13 mouse cellular contexts compared by ENCODE assay signal in genomic region chr1:94078314-94078713, GRCm38 (mm10). TPM values are rescaled to one million over a fixed set of nuclear protein-coding genes. Genes with fewer than 3 reads are reported as not detected.
DNase-seq lines count a peak whose midpoint lies in the region; ATAC-seq and TF ChIP-seq lines count a peak whose summit lies in the region.
"Had no signal": no experiment of that assay in that cellular context is flagged by ENCODE, and none has a peak within 500 bp of the region (broad histone marks: within the 10 kb centered on the region; RNA-seq: fewer than 3 reads in every experiment).

No protein-coding gene starts in this region.

- TF ChIP-seq POLR2A in MEL (IDR thresholded peaks at IDR 0.05; ENCODE audit: control insufficient read depth in 1 of 2, insufficient read depth in 1 of 2, low read depth in 1 of 2, low read length in 2 of 2, poor library complexity in 1 of 2) = no peak

- WGBS in kidney, postnatal 0 days = 44% methylated on average over 3 of the region's 3 CpGs
- 27% methylated on average over 3 of the region's 3 CpGs for WGBS in limb, embryonic 13.5 days
- WGBS in forebrain, embryonic 13.5 days = 79% methylated on average over 3 of the region's 3 CpGs
- WGBS in midbrain, postnatal 0 days = 83% methylated on average over 3 of the region's 3 CpGs

- peak; percentile 7; the same call in 1 of the 2 replicates for TF ChIP-seq RAD21 in MEL (IDR thresholded peaks at IDR 0.05; ENCODE audit: low read depth, low read length)

- H3K9me3 ChIP-seq in kidney, postnatal 0 days (replicated peaks; ENCODE audit: low read length) = no peaks in the 10 kb centered on the region
- no peaks in the 10 kb centered on the region for H3K9me3 ChIP-seq in MEL (replicated peaks; ENCODE audit: insufficient read depth, low read length)
- no peaks in the 10 kb centered on the region for H3K9me3 ChIP-seq in limb, embryonic 13.5 days
- no peaks in the 10 kb centered on the region for H3K9me3 ChIP-seq in forebrain, embryonic 13.5 days (replicated peaks)
- no peaks in the 10 kb centered on the region for H3K9me3 ChIP-seq in midbrain, postnatal 0 days (ENCODE audit: low read length)
- H3K9me3 ChIP-seq: liver, embryonic 15.5 days had no signal

- no peak overlapping the region for H3K4me3 ChIP-seq in kidney, postnatal 0 days (replicated peaks; ENCODE audit: low read depth, low read length)
- peak overlapping the region in 1 of 2 experiments; percentile 9; a peak in 1 of 4 replicates for H3K4me3 ChIP-seq in MEL (ENCODE audit: control insufficient read depth in 1 of 2, insufficient read depth in 1 of 2, low read depth in 2 of 2, low read length in 2 of 2)
- no peak overlapping the region for H3K4me3 ChIP-seq in limb, embryonic 13.5 days
- H3K4me3 ChIP-seq in forebrain, embryonic 13.5 days = no peak overlapping the region
- H3K4me3 ChIP-seq in midbrain, postnatal 0 days (ENCODE audit: low read depth, low read length) = no peak overlapping the region
- H3K4me3 ChIP-seq: liver, embryonic 15.5 days; myocyte had no signal

- H3K9ac ChIP-seq in kidney, postnatal 0 days (ENCODE audit: low read depth, low read length) = no peak overlapping the region; the same call in 1 of the 2 replicates
- 0 out of 2 replicates have a peak overlapping the region, but pooled peaks have one; percentile 26 for H3K9ac ChIP-seq in MEL (ENCODE audit: control insufficient read depth, low read depth, low read length, poor library complexity, severe bottlenecking)
- H3K9ac ChIP-seq in limb, embryonic 13.5 days = no peak overlapping the region
- no peak overlapping the region for H3K9ac ChIP-seq in forebrain, embryonic 13.5 days
- H3K9ac ChIP-seq in midbrain, postnatal 0 days (replicated peaks; ENCODE audit: low read length, poor library complexity, severe bottlenecking) = no peak overlapping the region
- H3K9ac ChIP-seq: liver, embryonic 15.5 days had no signal

- TF ChIP-seq EP300 in MEL (IDR thresholded peaks at IDR 0.05; ENCODE audit: low read depth in 1 of 2, low read length in 2 of 2) = peak; percentile 69 to 76

- no peak for TF ChIP-seq CTCF in kidney, postnatal 0 days (IDR thresholded peaks at IDR 0.05; ENCODE audit: low read depth)
- TF ChIP-seq CTCF in MEL (IDR thresholded peaks at IDR 0.05 in 2 of 3, conservative IDR thresholded peaks at IDR 0.05 in 1 of 3; ENCODE audit: control insufficient read depth in 1 of 3, insufficient read depth in 1 of 3, low read depth in 2 of 3, low read length in 3 of 3, poor library complexity in 1 of 3, severe bottlenecking in 1 of 3) = no peak
- no peak for TF ChIP-seq CTCF in midbrain, postnatal 0 days (IDR thresholded peaks at IDR 0.05)

- H3K27me3 ChIP-seq in kidney, postnatal 0 days (ENCODE audit: insufficient read depth, low read length) = no peaks in the 10 kb centered on the region
- 0 out of 4 replicates have a peak, but pooled peaks cover 0 to 1% of the 10 kb centered on the region in 2 experiments for H3K27me3 ChIP-seq in MEL (ENCODE audit: control insufficient read depth in 1 of 2, insufficient read depth in 2 of 2, low read length in 2 of 2)
- peaks cover 23% of the 10 kb centered on the region for H3K27me3 ChIP-seq in limb, embryonic 13.5 days
- no peaks in the 10 kb centered on the region for H3K27me3 ChIP-seq in forebrain, embryonic 13.5 days
- no peaks in the 10 kb centered on the region for H3K27me3 ChIP-seq in midbrain, postnatal 0 days (ENCODE audit: insufficient read depth, low read length)
- H3K27me3 ChIP-seq: liver, embryonic 15.5 days had no signal

- no peaks in the 10 kb centered on the region for H3K79me2 ChIP-seq in MEL (ENCODE audit: control insufficient read depth, insufficient read depth, low read length, poor library complexity)

- no peak overlapping the region for H3K4me2 ChIP-seq in kidney, postnatal 0 days (ENCODE audit: low read length)
- H3K4me2 ChIP-seq in limb, embryonic 13.5 days (replicated peaks) = no peak overlapping the region
- H3K4me2 ChIP-seq in forebrain, embryonic 13.5 days = no peak overlapping the region
- H3K4me2 ChIP-seq in midbrain, postnatal 0 days (ENCODE audit: low read depth, low read length, poor library complexity, severe bottlenecking) = no peak overlapping the region
- H3K4me2 ChIP-seq: liver, embryonic 15.5 days had no signal

- peak; percentile 49 for DNase-seq in kidney, postnatal 0 days (ENCODE audit: low spot score)
- no peak for DNase-seq in kidney, adult 8-10 months
- peak; percentile 97 for DNase-seq in MEL (ENCODE audit: low read depth, low spot score)
- DNase-seq in adrenal gland, postnatal 25 days = peak; percentile 11
- no peak for DNase-seq in midbrain, postnatal 0 days (ENCODE audit: low spot score)

- H3K4me1 ChIP-seq in kidney, postnatal 0 days (replicated peaks; ENCODE audit: insufficient read depth, low read length) = no peaks in the 10 kb centered on the region
- peaks cover 15 to 42% of the 10 kb centered on the region in 2 experiments for H3K4me1 ChIP-seq in MEL (ENCODE audit: control insufficient read depth in 1 of 2, insufficient read depth in 2 of 2, low read length in 2 of 2)
- peaks cover 12% of the 10 kb centered on the region for H3K4me1 ChIP-seq in limb, embryonic 13.5 days
- no peaks in the 10 kb centered on the region for H3K4me1 ChIP-seq in forebrain, embryonic 13.5 days
- no peaks in the 10 kb centered on the region for H3K4me1 ChIP-seq in midbrain, postnatal 0 days (ENCODE audit: insufficient read depth, low read length)
- H3K4me1 ChIP-seq: liver, embryonic 15.5 days had no signal

- no peaks in the 10 kb centered on the region for H3K36me3 ChIP-seq in kidney, postnatal 0 days (ENCODE audit: insufficient read depth, low read length)
- peaks cover 0 to 39% of the 10 kb centered on the region in 2 experiments; a peak in 2 of 4 replicates for H3K36me3 ChIP-seq in MEL (ENCODE audit: control insufficient read depth in 1 of 2, insufficient read depth in 2 of 2, low read length in 2 of 2)
- H3K36me3 ChIP-seq in limb, embryonic 13.5 days = no peaks in the 10 kb centered on the region
- no peaks in the 10 kb centered on the region for H3K36me3 ChIP-seq in forebrain, embryonic 13.5 days (ENCODE audit: poor library complexity, severe bottlenecking)
- H3K36me3 ChIP-seq in midbrain, postnatal 0 days (ENCODE audit: insufficient read depth, low read length) = no peaks in the 10 kb centered on the region
- H3K36me3 ChIP-seq: liver, embryonic 15.5 days had no signal

- H3K27ac ChIP-seq in kidney, postnatal 0 days = no peak overlapping the region
- peak overlapping the region; percentile 41; the same call in 1 of the 2 replicates for H3K27ac ChIP-seq in MEL (ENCODE audit: control insufficient read depth, low read depth, low read length)
- H3K27ac ChIP-seq in limb, embryonic 13.5 days = no peak overlapping the region
- H3K27ac ChIP-seq in forebrain, embryonic 13.5 days = no peak overlapping the region
- no peak overlapping the region for H3K27ac ChIP-seq in midbrain, postnatal 0 days (ENCODE audit: low read depth, low read length)
- H3K27ac ChIP-seq: liver, embryonic 15.5 days had no signal

- ATAC-seq in kidney, postnatal 0 days (replicated peaks; ENCODE audit: low FRiP score, low read depth) = no peak
- peak; percentile 37; the same call in 1 of the 2 replicates for ATAC-seq in limb, embryonic 13.5 days (ENCODE audit: low FRiP score, low read depth)
- no peak for ATAC-seq in forebrain, embryonic 13.5 days
- ATAC-seq in midbrain, postnatal 0 days (ENCODE audit: low FRiP score) = no peak

TF ChIP-seq in MEL, 35 proteins besides CTCF, POLR2A, EP300 and RAD21 (continues in another document):
- TF ChIP-seq HCFC1 (IDR thresholded peaks at IDR 0.05; ENCODE audit: low read depth, low read length) (no peak), KAT2A (conservative IDR thresholded peaks at IDR 0.05; ENCODE audit: low read depth, low read length) (no peak), TBP (IDR thresholded peaks at IDR 0.05; ENCODE audit: low read depth, low read length) (0 out of 2 replicates have a peak, but pooled peaks have one; percentile 38), NRF1 (IDR thresholded peaks at IDR 0.05; ENCODE audit: insufficient read depth, low read depth, low read length, poor library complexity, severe bottlenecking) (no peak), RCOR1 (IDR thresholded peaks at IDR 0.05; ENCODE audit: low read depth, low read length) (peak; percentile 83), TCF12 (IDR thresholded peaks at IDR 0.05; ENCODE audit: low read depth, low read length) (peak; percentile 44; the same call in 1 of the 2 replicates), SMC3 (IDR thresholded peaks at IDR 0.05; ENCODE audit: low read depth, low read length) (0 out of 2 replicates have a peak, but pooled peaks have one; percentile 40), GATA1 (IDR thresholded peaks at IDR 0.05; ENCODE audit: low read depth, low read length) (no peak), MYC (IDR thresholded peaks at IDR 0.05; ENCODE audit: low read depth, low read length) (0 out of 2 replicates have a peak, but pooled peaks have one; percentile 16), MAX (IDR thresholded peaks at IDR 0.05; ENCODE audit: low read length) (no peak), ETS1 (IDR thresholded peaks at IDR 0.05; ENCODE audit: low read depth, low read length) (peak; percentile 76; the same call in 1 of the 2 replicates), GABPA (IDR thresholded peaks at IDR 0.05; ENCODE audit: low read depth, low read length) (no peak)

RNA-seq across cellular contexts. Expression of gene Pdcd1, which starts 26.0 kb away (rescaled TPM):
- not detected in 2 replicates for polyA plus RNA-seq in kidney, postnatal 0 days (2015; fragmentation: Nextera tagmentation; extraction: Ambion mirVana)
- 0.20 TPM in 1 of 2 replicates, not detected in the other for total RNA-seq in MEL (2012; rRNA removed)
- polyA plus RNA-seq in MEL (2012; ENCODE audit: insufficient read depth in 1 of 2, insufficient read length in 2 of 2, low read depth in 1 of 2, low replicate concordance in 2 of 2, missing spikeins in 1 of 2) = under 1 TPM in 1 of 2 experiments, not detected in 1; 0.13 TPM
- not detected in 2 replicates for total RNA-seq in adrenal gland, postnatal 25 days (2021)
- polyA plus RNA-seq in limb, embryonic 13.5 days (2015; fragmentation: Nextera tagmentation; extraction: Ambion mirVana) = 0.14 and 0.22 TPM in 2 replicates
- polyA plus RNA-seq in forebrain, embryonic 13.5 days (2015; fragmentation: Nextera tagmentation; extraction: Ambion mirVana) = not detected in 2 replicates
- not detected in 2 replicates for total RNA-seq in midbrain, postnatal 0 days (2014; rRNA removed)
- not detected in 2 replicates for polyA plus RNA-seq in midbrain, postnatal 0 days (2015; fragmentation: Nextera tagmentation; extraction: Ambion mirVana)
- total RNA-seq: heart, postnatal 25 days had no signal
- polyA plus RNA-seq: myocyte had no signal

RNA-seq across cellular contexts. Expression of gene Neu4, which starts 58.1 kb away (rescaled TPM):
- not detected in 2 replicates for polyA plus RNA-seq in kidney, postnatal 0 days (2015; fragmentation: Nextera tagmentation; extraction: Ambion mirVana)
- not detected in 2 replicates for total RNA-seq in MEL (2012; rRNA removed)
- polyA plus RNA-seq in MEL (2012; ENCODE audit: insufficient read depth in 1 of 2, insufficient read length in 2 of 2, low read depth in 1 of 2, low replicate concordance in 2 of 2, missing spikeins in 1 of 2) = not detected
- not detected in 2 replicates for total RNA-seq in adrenal gland, postnatal 25 days (2021)
- polyA plus RNA-seq in limb, embryonic 13.5 days (2015; fragmentation: Nextera tagmentation; extraction: Ambion mirVana) = not detected in 2 replicates
- polyA plus RNA-seq in forebrain, embryonic 13.5 days (2015; fragmentation: Nextera tagmentation; extraction: Ambion mirVana) = not detected in 2 replicates
- 0.93 and 0.99 TPM in 2 replicates for total RNA-seq in midbrain, postnatal 0 days (2014; rRNA removed)
- polyA plus RNA-seq in midbrain, postnatal 0 days (2015; fragmentation: Nextera tagmentation; extraction: Ambion mirVana) = 0.04 and 0.12 TPM in 2 replicates
- total RNA-seq: heart, adult 18-20 months; heart, postnatal 25 days had no signal
- polyA plus RNA-seq: liver, embryonic 15.5 days; myocyte; small intestine, adult 2 months; stomach, embryonic 16.5 days had no signal

Comparison
In these comparisons a context has a peak if more than half of its experiments do, and no peak if none do; other contexts are left out.
1. DNase-seq: peak in kidney, postnatal 0 days (single experiment), MEL (single experiment) and adrenal gland, postnatal 25 days (single experiment); none in kidney, adult 8-10 months (0 of 2) and midbrain, postnatal 0 days (single experiment).